Mouse (Mus musculus) CH12.LX (cell line): ENCODE data around the gene Rxfp4. TPM values are rescaled to one million over a fixed set of nuclear protein-coding genes. Genes with fewer than 3 reads are reported as not detected.
A peak's percentile ranks its signal among the peaks of the same experiment; 100 is the strongest.

Experiments used
- DNase-seq: peaks from one replicate; pipeline ENCODE4 v3.0.0-alpha.2; 2013; ENCODE audit errors: extremely low read depth
- H3K27ac ChIP-seq: 2 replicates; pipeline ENCODE4 v1.5.1; 2012; ENCODE audit warnings: low read depth, mild to moderate bottlenecking, control low read depth, moderate library complexity; ENCODE audit not compliant: insufficient read depth
- H3K27me3 ChIP-seq: replicated peaks from 2 replicates; pipeline ENCODE3; 2012; ENCODE audit warnings: inconsistent platforms
- H3K36me3 ChIP-seq, 2 experiments: replicated peaks in 1 of 2; 2 replicates each; pipeline versions ENCODE3 to v1.6.1; 2012; ENCODE audit warnings: inconsistent platforms in 1 of 2, low read length in 1 of 2, mild to moderate bottlenecking in 1 of 2, mixed read lengths in 1 of 2, moderate library complexity in 1 of 2; ENCODE audit not compliant: control insufficient read depth in 1 of 2, insufficient read depth in 1 of 2
- H3K4me1 ChIP-seq, 2 experiments: 2 replicates each; pipeline ENCODE4 v1.6.1; 2012; ENCODE audit warnings: inconsistent platforms in 1 of 2, moderate library complexity in 1 of 2; ENCODE audit not compliant: insufficient read depth in 2 of 2, control insufficient read depth in 1 of 2
- H3K4me2 ChIP-seq: 2 replicates; pipeline ENCODE4 v1.6.1; 2012; ENCODE audit warnings: low read depth, mild to moderate bottlenecking, control low read depth; ENCODE audit not compliant: poor library complexity, insufficient read depth, severe bottlenecking
- H3K4me3 ChIP-seq, 3 experiments: fragments of 150-350 bp in 1 of 3; sonication (generic) in 1 of 3; replicated peaks in 1 of 3; 2 replicates each; pipeline versions ENCODE3 to v1.5.1; 2011 to 2012; ENCODE audit warnings: low read depth in 2 of 3, low read length in 2 of 3, mild to moderate bottlenecking in 2 of 3, moderate library complexity in 2 of 3, control low read depth in 1 of 3, improper control_type of control experiment in 1 of 3, inconsistent platforms in 1 of 3, mixed read lengths in 1 of 3; ENCODE audit not compliant: poor library complexity in 1 of 3
- H3K79me2 ChIP-seq: replicated peaks from 2 replicates; pipeline ENCODE4 v1.6.1; 2012; ENCODE audit warnings: mild to moderate bottlenecking, moderate library complexity; ENCODE audit not compliant: control insufficient read depth, poor library complexity, insufficient read depth, severe bottlenecking; ENCODE audit errors: extremely low read depth
- H3K9ac ChIP-seq: 2 replicates; pipeline ENCODE4 v1.6.1; 2012; ENCODE audit warnings: low read depth, mild to moderate bottlenecking, control low read depth, moderate library complexity; ENCODE audit not compliant: insufficient read depth
- H3K9me3 ChIP-seq: replicated peaks from 2 replicates; pipeline ENCODE3; 2012; ENCODE audit warnings: low read length, inconsistent platforms, mixed read lengths
- E2F4 ChIP-seq: IDR thresholded peaks from 2 replicates; pipeline ENCODE4 v1.6.1; 2011; ENCODE audit warnings: low read depth, low read length, improper control_type of control experiment; ENCODE audit not compliant: insufficient replicate concordance
- ELF1 ChIP-seq: IDR thresholded peaks from 2 replicates; pipeline ENCODE4 v1.6.1; 2014; ENCODE audit warnings: low read depth, mild to moderate bottlenecking, inconsistent platforms, low read length, improper control_type of control experiment
- ETS1 ChIP-seq: conservative IDR thresholded peaks from 2 replicates; pipeline ENCODE4 v1.6.1; 2012; ENCODE audit warnings: low read depth, mild to moderate bottlenecking, inconsistent platforms, low read length, improper control_type of control experiment, moderate library complexity
- GABPA ChIP-seq: IDR thresholded peaks from 2 replicates; pipeline ENCODE4 v1.6.1; 2012; ENCODE audit warnings: low read depth, low read length, improper control_type of control experiment, inconsistent platforms; ENCODE audit not compliant: insufficient replicate concordance
- HCFC1 ChIP-seq: IDR thresholded peaks from 2 replicates; pipeline ENCODE4 v1.6.1; 2012; ENCODE audit warnings: low read depth, mild to moderate bottlenecking, inconsistent platforms, low read length, improper control_type of control experiment
- JUN ChIP-seq: IDR thresholded peaks from 2 replicates; pipeline ENCODE4 v1.6.1; 2011; ENCODE audit warnings: low read depth, mild to moderate bottlenecking, low read length, improper control_type of control experiment, moderate library complexity; ENCODE audit not compliant: insufficient read depth
- JUND ChIP-seq: conservative IDR thresholded peaks from 2 replicates; pipeline ENCODE4 v1.6.1; 2011; ENCODE audit warnings: low read depth, low read length, improper control_type of control experiment
- MAX ChIP-seq: IDR thresholded peaks from 2 replicates; pipeline ENCODE4 v1.6.1; 2011; ENCODE audit warnings: low read length, improper control_type of control experiment
- MAZ ChIP-seq: IDR thresholded peaks from 2 replicates; pipeline ENCODE4 v1.6.1; 2012; ENCODE audit warnings: low read depth, mild to moderate bottlenecking, inconsistent platforms, low read length, improper control_type of control experiment, moderate library complexity
- NELFE ChIP-seq: IDR thresholded peaks from 2 replicates; pipeline ENCODE4 v1.6.1; 2011; ENCODE audit warnings: low read depth, low read length, improper control_type of control experiment
- NRF1 ChIP-seq: IDR thresholded peaks from 2 replicates; pipeline ENCODE4 v1.6.1; 2014; ENCODE audit warnings: low read depth, mild to moderate bottlenecking, inconsistent platforms, low read length, improper control_type of control experiment, moderate library complexity
- PAX5 ChIP-seq: IDR thresholded peaks from 2 replicates; pipeline ENCODE4 v1.6.1; 2012; ENCODE audit warnings: low read length, inconsistent platforms, mixed read lengths
- POLR2A ChIP-seq: IDR thresholded peaks from 2 replicates; pipeline ENCODE4 v1.6.1; 2011; ENCODE audit warnings: low read depth, mild to moderate bottlenecking, improper control_type of control experiment, low read length
- POLR2AphosphoS2 ChIP-seq: IDR thresholded peaks from 2 replicates; pipeline ENCODE4 v1.6.1; 2011; ENCODE audit warnings: low read depth, low read length, improper control_type of control experiment
- RAD21 ChIP-seq: IDR thresholded peaks from 2 replicates; pipeline ENCODE4 v1.6.1; 2011; ENCODE audit warnings: low read depth, mild to moderate bottlenecking, low read length, improper control_type of control experiment, moderate library complexity
- RCOR1 ChIP-seq: conservative IDR thresholded peaks from 2 replicates; pipeline ENCODE4 v1.6.1; 2012; ENCODE audit warnings: low read depth, mild to moderate bottlenecking, inconsistent platforms, low read length, improper control_type of control experiment
- SMC3 ChIP-seq: IDR thresholded peaks from 2 replicates; pipeline ENCODE4 v1.6.1; 2011; ENCODE audit warnings: low read depth, low read length, improper control_type of control experiment
- TCF12 ChIP-seq: IDR thresholded peaks from 2 replicates; pipeline ENCODE4 v1.6.1; 2014; ENCODE audit warnings: low read depth, mild to moderate bottlenecking, inconsistent platforms, low read length, improper control_type of control experiment
- USF2 ChIP-seq: conservative IDR thresholded peaks from 2 replicates; pipeline ENCODE4 v1.6.1; 2011; ENCODE audit warnings: low read depth, low read length, improper control_type of control experiment
- ZNF384 ChIP-seq: IDR thresholded peaks from 2 replicates; pipeline ENCODE4 v1.6.1; 2012; ENCODE audit warnings: low read depth, low read length, improper control_type of control experiment, inconsistent platforms
- dilution Hi-C: fragments of 300-500 bp; cut with MboI; formaldehyde crosslinking; loops from 2 replicates; pipeline ENCODE4 v1.14.3; 2020; ENCODE audit warnings: low sequenced_read_pairs; ENCODE audit not compliant: extremely low pct_unique_long_range_greater_than_20kb, extremely low pct_ligation_motif_present
- in situ Hi-C: fragments of 300-500 bp; cut with MboI; formaldehyde crosslinking; loops from 3 replicates; pipeline ENCODE4 v1.14.3; 2019; ENCODE audit warnings: low sequenced_read_pairs, low pct_ligation_motif_present, low pct_unique_long_range_greater_than_20kb, mixed read lengths
- polyA plus RNA-seq: library from polyadenylated mRNA; unstranded; fragments of >175 nt; gene quantifications from 2 replicates; pipeline ENCODE4 v1.2.1, GENCODE M21; 2012; ENCODE audit warnings: low read depth; ENCODE audit not compliant: insufficient read length
- total RNA-seq, 2 experiments: library from RNA; depleted of rRNA; stranded (reverse); fragments of 300-350 nt in 1 of 2; fragments of >200 nt in 1 of 2; gene quantifications; 2 replicates each; pipeline ENCODE4 v1.2.3; 2012 to 2014

The Rxfp4 gene
- total RNA-seq (2012; rRNA removed) = 0.08 TPM in 1 of 2 replicates, not detected in the other
- total RNA-seq (2014; rRNA removed) = not detected in 2 replicates
- not detected in 2 replicates for polyA plus RNA-seq

DNA sequence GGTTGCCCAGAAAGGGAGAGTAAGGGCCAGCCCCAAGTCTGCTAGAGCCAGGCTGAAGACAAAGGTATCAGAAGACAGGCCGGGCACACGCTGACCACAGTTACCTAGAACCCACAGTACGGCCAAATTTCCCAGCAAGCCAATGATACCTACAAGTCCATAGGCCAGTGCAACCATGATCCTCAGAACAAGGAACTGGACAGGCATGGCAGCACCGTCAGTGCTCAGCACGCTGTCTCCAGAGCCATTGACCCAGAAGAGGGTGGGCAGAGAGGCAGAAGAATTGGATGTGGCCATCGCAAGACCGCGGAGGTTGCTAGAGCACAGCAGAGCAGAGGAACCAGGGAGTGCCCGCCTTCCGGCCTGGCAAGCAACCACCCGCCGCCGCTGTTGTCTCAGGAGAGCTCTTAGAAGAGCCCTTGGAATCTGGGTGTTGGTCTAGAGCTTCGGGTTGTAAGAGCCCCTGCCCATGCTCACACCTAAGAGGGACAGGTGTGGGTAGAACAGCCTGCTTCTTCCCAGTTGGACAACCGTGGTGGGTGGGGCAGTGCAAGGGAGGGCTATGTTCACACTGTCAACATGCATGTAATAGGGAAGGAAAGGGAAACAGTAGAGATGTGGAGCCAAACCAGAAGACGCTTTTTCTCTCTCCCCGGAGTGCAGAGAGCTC, at the start of gene Rxfp4:
Gene Rxfp4, minus strand, starts transcription at position 297 of the 670 bp plus-strand sequence.
- Histone ChIP-seq H3K27me3 (no peaks in the 10 kb centered on the region), H3K79me2 (no peaks in the 10 kb centered on the region), H3K27ac (peak within 1 kb of the TSS; percentile 92), H3K4me1 (peaks cover 52 to 84% of the 10 kb centered on the region in 2 experiments), H3K4me3 (peak within 1 kb of the TSS in 1 of 3 experiments; percentile 21), H3K9me3 (no peaks in the 10 kb centered on the region), H3K9ac (peak within 1 kb of the TSS; percentile 17; the same call in 1 of the 2 replicates), H3K36me3 (no peaks in the 10 kb centered on the region), H3K4me2 (peak within 1 kb of the TSS; percentile 22)
- in situ Hi-C loops (no loop called here), dilution Hi-C loops (no loop called here)
- DNase-seq = no peak
- TF ChIP-seq NELFE (no peak), USF2 (no peak), ETS1 (no peak), ELF1 (no peak), GABPA (no peak), ZNF384 (no peak)

GRCm38 (mm10) chr3:88701222-88701621, 48.3 kb upstream of the Rxfp4 start:
- Histone ChIP-seq H3K4me3 (no peak overlapping the region), H3K27me3 (no peaks in the 10 kb centered on the region), H3K4me2 (no peak overlapping the region), H3K4me1 (no peaks in the 10 kb centered on the region), H3K27ac (no peak overlapping the region), H3K36me3 (peaks cover 66 to 93% of the 10 kb centered on the region in 2 experiments), H3K9ac (no peak overlapping the region), H3K9me3 (no peaks in the 10 kb centered on the region), H3K79me2 (peaks cover 32% of the 10 kb centered on the region)
- TF ChIP-seq ELF1 (no peak), ZNF384 (no peak), JUND (no peak), HCFC1 (no peak), POLR2AphosphoS2 (no peak), TCF12 (no peak), MAZ (no peak), PAX5 (no peak), SMC3 (no peak), RAD21 (no peak), MAX (no peak), RCOR1 (no peak), E2F4 (no peak), JUN (no peak), NRF1 (no peak), NELFE (no peak), USF2 (no peak), POLR2A (no peak)
- DNase-seq = no peak
- dilution Hi-C loops = no loop called here
- in situ Hi-C loops = no loop called here
